Mouse (Mus musculus) heart, postnatal 36 days (tissue): ENCODE measurements around the gene Rb1. TPM values are rescaled to one million over a fixed set of nuclear protein-coding genes. Genes with fewer than 3 reads are reported as not detected.

ENCODE experiments used
- microRNA-seq, 2 experiments: library from miRNA; unstranded; fragments of <30 nt; microRNA quantifications; one replicate each; pipeline ENCODE4 v1.2.0; 2021; ENCODE audit warnings: borderline number of aligned reads in 2 of 2
- total RNA-seq, 2 experiments: library from RNA; stranded (reverse); gene quantifications; 2 replicates each; pipeline ENCODE4 v1.2.3; 2021

Gene Rb1
- total RNA-seq, 2 experiments from 2014 or later, result 20.9 to 22.2 TPM

Small RNA genes within 50 kb of the gene (microRNA-seq; reads per million reads assigned to microRNA genes)
- 0 reads per million in 2 experiments for gene Mir687

Other genes with a start within 250 kb of the Rb1 start
- 10 to 100 TPM; 20.0 to 23.2 TPM for gene Rcbtb2, start 202.8 kb downstream of the Rb1 start, total RNA-seq
- gene Lpar6, start 87.9 kb downstream of the Rb1 start, total RNA-seq, result 1 to 10 TPM; 2.4 to 4.6 TPM
- 100 to 1,000 TPM; 753 to 767 TPM for gene Itm2b, start 59.5 kb upstream of the Rb1 start, total RNA-seq
- gene Med4, start 184.2 kb upstream of the Rb1 start, total RNA-seq, result 10 to 100 TPM; 21.4 to 23.9 TPM
- 100 to 1,000 TPM; 830 to 889 TPM for gene Sucla2, start 199.5 kb upstream of the Rb1 start, total RNA-seq
- 1 to 10 TPM; 6.1 to 7.6 TPM for gene Nudt15, start 222.4 kb upstream of the Rb1 start, total RNA-seq